Mouse (Mus musculus) hindbrain, embryonic 12.5 days (tissue): Measurements from ENCODE around the gene Tcf12. TPM values are rescaled to one million over a fixed set of nuclear protein-coding genes. Genes with fewer than 3 reads are reported as not detected.

Source experiments
- ATAC-seq: fragments of 200-750 bp; cut with Nextera tagmentation; 2 replicates; pipeline ENCODE4 v1.8.0; 2017; ENCODE audit warnings: moderate TSS enrichment; ENCODE audit not compliant: low FRiP score
- H3K27ac ChIP-seq: fragments of 300-500 bp; sonication (generic); 2 replicates; pipeline ENCODE4 v1.5.1; 2016; ENCODE audit warnings: mild to moderate bottlenecking
- H3K27me3 ChIP-seq: fragments of 300-500 bp; sonication (generic); 2 replicates; pipeline ENCODE4 v1.6.1; 2016; ENCODE audit warnings: mild to moderate bottlenecking
- H3K36me3 ChIP-seq: fragments of 300-500 bp; sonication (generic); 2 replicates; pipeline ENCODE4 v1.6.1; 2016; ENCODE audit warnings: mild to moderate bottlenecking
- H3K4me1 ChIP-seq: fragments of 300-500 bp; sonication (generic); 2 replicates; pipeline ENCODE4 v1.6.1; 2016
- H3K4me2 ChIP-seq: fragments of 300-500 bp; sonication (generic); replicated peaks from 2 replicates; pipeline ENCODE4 v1.6.1; 2016; ENCODE audit warnings: mild to moderate bottlenecking
- H3K4me3 ChIP-seq: fragments of 300-500 bp; sonication (generic); 2 replicates; pipeline ENCODE4 v1.5.1; 2016; ENCODE audit warnings: mild to moderate bottlenecking
- H3K9ac ChIP-seq: fragments of 300-500 bp; sonication (generic); 2 replicates; pipeline ENCODE4 v1.6.1; 2016; ENCODE audit warnings: mild to moderate bottlenecking, moderate library complexity
- H3K9me3 ChIP-seq: fragments of 300-500 bp; sonication (generic); replicated peaks from 2 replicates; pipeline ENCODE4 v1.6.1; 2016; ENCODE audit warnings: mild to moderate bottlenecking
- WGBS: fragments of 180-500 bp; shearing (Covaris S2); methylation state at CpG from one replicate; pipeline ENCODE4 v1.1.7; 2016; 5-methylcytosine and 5-hydroxymethylcytosine counted together
- polyA plus RNA-seq: library from polyadenylated mRNA; unstranded; fragments of >200 nt; fragmentation: Nextera tagmentation; extraction: Ambion mirVana; gene quantifications from 2 replicates; pipeline ENCODE4 v1.2.1, GENCODE M21; 2016

Tcf12 gene
- polyA plus RNA-seq, 1 experiment from 2014 or later, result 192 TPM

- H3K36me3 ChIP-seq, result no peaks in the 10 kb centered on the region
Observed at GRCm38 (mm10) chr9:71894246-71894942, 217.3 kb downstream of the Tcf12 start.

GRCm38 (mm10) chr9:71888450-71888849 lies 223.2 kb downstream of the Tcf12 start:
- 38% methylated on average over 5 of the region's 5 CpGs for WGBS
- Histone ChIP-seq H3K9ac (no peak overlapping the region), H3K4me3 (no peak overlapping the region), H3K4me1 (peaks cover 26% of the 10 kb centered on the region), H3K27ac (no peak overlapping the region), H3K36me3 (0 out of 2 replicates have a peak, but pooled peaks cover 2% of the 10 kb centered on the region), H3K4me2 (0 out of 2 replicates have a peak overlapping the region, but pooled peaks have one; percentile 1), H3K9me3 (no peaks in the 10 kb centered on the region), H3K27me3 (no peaks in the 10 kb centered on the region)
- ATAC-seq, result no peak

More at GRCm38 (mm10) chr9:71894246-71894942, 217.3 kb downstream of the Tcf12 start:
- H3K9me3 ChIP-seq, result no peaks in the 10 kb centered on the region
- peaks cover 38% of the 10 kb centered on the region for H3K4me1 ChIP-seq
- H3K27me3 ChIP-seq, result no peaks in the 10 kb centered on the region
- peak overlapping the region; percentile 53 for H3K4me2 ChIP-seq
- no peak for ATAC-seq
- peak overlapping the region; percentile 82 for H3K27ac ChIP-seq
- WGBS, result 13% methylated on average over 11 of the region's 11 CpGs
- H3K9ac ChIP-seq, result peak overlapping the region; percentile 68
- peak overlapping the region; percentile 42 for H3K4me3 ChIP-seq

- H3K36me3 ChIP-seq, result peaks cover 29% of the 10 kb centered on the region
- WGBS, result 0% methylated on average over 1 of the region's 1 CpGs
- peak overlapping the region; percentile 74 for H3K27ac ChIP-seq
- no peaks in the 10 kb centered on the region for H3K9me3 ChIP-seq
- H3K4me3 ChIP-seq, result no peak overlapping the region
- no peak overlapping the region for H3K4me2 ChIP-seq
- H3K9ac ChIP-seq, result no peak overlapping the region
- H3K4me1 ChIP-seq, result peaks cover 39% of the 10 kb centered on the region
- peak; percentile 33; the same call in 1 of the 2 replicates for ATAC-seq
- H3K27me3 ChIP-seq, result no peaks in the 10 kb centered on the region
Observed at GRCm38 (mm10) chr9:71880629-71881028, 231.0 kb downstream of the Tcf12 start.

DNA sequence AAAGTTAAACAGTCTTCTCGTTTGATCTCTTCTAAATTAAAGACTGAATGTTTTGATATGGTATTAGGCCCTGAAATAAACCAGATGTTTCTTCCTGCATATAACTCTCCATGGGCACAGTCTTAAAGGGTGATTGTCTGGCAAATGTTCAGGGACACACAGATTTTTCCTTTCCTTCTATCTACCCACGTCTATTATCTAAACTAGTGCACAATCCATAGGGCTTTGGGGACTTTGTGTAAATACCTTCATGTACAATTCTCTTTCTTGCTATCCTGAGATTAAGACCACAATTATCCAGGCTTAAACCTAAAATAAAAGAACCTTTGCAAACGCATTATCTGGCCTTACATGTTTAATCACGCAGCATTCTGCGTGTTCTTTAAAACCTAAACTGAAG lies 231.7 kb downstream of the Tcf12 start:
- Histone ChIP-seq H3K36me3 (peaks cover 34% of the 10 kb centered on the region), H3K4me3 (no peak overlapping the region)

GRCm38 (mm10) chr9:71879415-71879814 lies 232.3 kb downstream of the Tcf12 start:
- Histone ChIP-seq H3K9me3 (no peaks in the 10 kb centered on the region), H3K36me3 (peaks cover 39% of the 10 kb centered on the region), H3K4me2 (no peak overlapping the region), H3K9ac (no peak overlapping the region), H3K4me3 (no peak overlapping the region), H3K27me3 (no peaks in the 10 kb centered on the region), H3K27ac (peak overlapping the region; percentile 86; the same call in 1 of the 2 replicates), H3K4me1 (peaks cover 39% of the 10 kb centered on the region)
- 19% methylated on average over 2 of the region's 2 CpGs for WGBS
- peak; percentile 91 for ATAC-seq

More for the DNA sequence above, 231.7 kb downstream of the Tcf12 start:
- H3K4me1 ChIP-seq, result peaks cover 39% of the 10 kb centered on the region
- no peak overlapping the region for H3K4me2 ChIP-seq
- no peak overlapping the region for H3K9ac ChIP-seq
- H3K27ac ChIP-seq, result peak overlapping the region; percentile 86
- ATAC-seq, result peak; percentile 65; the same call in 1 of the 2 replicates
- no peaks in the 10 kb centered on the region for H3K9me3 ChIP-seq
- no peaks in the 10 kb centered on the region for H3K27me3 ChIP-seq
- 27% methylated on average over 5 of the region's 5 CpGs for WGBS

DNA sequence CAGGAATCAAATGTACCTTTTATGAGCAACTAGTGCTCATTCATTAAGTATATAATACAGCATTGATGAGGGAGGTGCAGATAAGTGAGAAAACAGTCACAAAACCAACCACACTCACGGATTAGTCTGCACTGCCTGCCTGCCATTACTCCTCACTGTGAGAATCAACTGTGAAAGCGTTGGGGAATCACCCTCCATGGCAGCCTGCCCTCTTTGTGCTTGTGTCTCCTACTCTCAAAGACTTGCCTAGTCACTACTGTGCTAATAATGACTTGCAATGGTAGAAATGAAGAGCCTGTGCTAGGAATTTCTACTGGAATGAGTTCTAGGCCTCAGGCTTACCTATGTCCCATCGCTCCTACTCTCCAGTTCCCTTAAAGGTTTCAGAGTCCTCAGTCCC lies 233.8 kb downstream of the Tcf12 start:
- 70% methylated on average over 3 of the region's 3 CpGs for WGBS
- peaks cover 45% of the 10 kb centered on the region for H3K36me3 ChIP-seq
- H3K27me3 ChIP-seq, result no peaks in the 10 kb centered on the region
- no peak for ATAC-seq
- no peaks in the 10 kb centered on the region for H3K9me3 ChIP-seq
- H3K4me1 ChIP-seq, result peaks cover 29% of the 10 kb centered on the region
- H3K9ac ChIP-seq, result no peak overlapping the region
- H3K4me2 ChIP-seq, result no peak overlapping the region
- no peak overlapping the region for H3K27ac ChIP-seq
- no peak overlapping the region for H3K4me3 ChIP-seq

DNA sequence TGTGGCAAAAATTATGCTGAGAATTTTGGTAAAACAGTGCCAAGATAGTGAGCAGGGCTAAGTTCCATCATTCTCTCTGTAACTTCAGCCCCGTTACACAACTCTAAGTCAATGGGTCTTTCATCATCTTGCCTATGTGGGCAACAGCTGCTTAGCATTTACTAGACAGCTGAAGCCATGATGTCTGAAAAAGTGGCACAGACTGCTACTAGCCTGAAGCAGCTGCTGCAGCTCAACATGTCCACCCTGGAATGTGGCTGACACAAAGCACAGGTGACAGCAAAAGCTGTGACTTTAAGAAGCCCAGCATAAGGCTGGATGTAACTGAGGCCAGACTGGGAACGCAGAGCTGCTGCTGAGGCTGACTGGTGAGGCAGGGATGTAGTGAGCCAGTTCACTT lies 236.9 kb downstream of the Tcf12 start:
- H3K36me3 ChIP-seq, result peaks cover 51% of the 10 kb centered on the region
- 84% methylated on average over 2 of the region's 2 CpGs for WGBS
- no peak overlapping the region for H3K4me3 ChIP-seq

DNA sequence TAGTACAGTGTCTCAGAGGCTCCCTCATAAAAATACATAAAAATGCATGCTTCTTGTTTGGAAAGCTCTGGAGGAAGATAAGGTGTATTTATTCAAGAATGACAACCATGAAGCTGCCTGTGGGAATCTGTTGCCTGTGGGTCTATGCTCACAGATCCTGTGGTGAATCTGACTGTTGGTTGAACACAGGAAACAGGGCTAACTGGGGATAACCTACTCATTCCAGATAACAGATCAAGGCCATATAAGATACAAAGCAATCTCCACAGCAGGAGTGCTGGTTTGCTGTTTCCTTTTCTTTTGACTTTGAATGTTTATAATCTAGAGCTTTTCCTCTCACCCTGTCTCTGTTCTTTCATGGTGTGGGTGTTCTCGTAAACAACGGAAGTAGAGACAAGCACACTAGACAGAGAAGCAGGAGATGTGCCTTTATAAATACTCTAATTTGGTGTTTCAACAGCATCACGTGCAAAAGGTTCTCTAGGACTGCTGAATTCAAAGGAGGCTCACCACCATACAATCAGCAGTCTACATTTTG lies 237.6 kb downstream of the Tcf12 start:
- Histone ChIP-seq H3K4me1 (peaks cover 11% of the 10 kb centered on the region), H3K4me3 (no peak overlapping the region), H3K9ac (no peak overlapping the region), H3K27ac (no peak overlapping the region), H3K27me3 (no peaks in the 10 kb centered on the region), H3K9me3 (no peaks in the 10 kb centered on the region), H3K36me3 (peaks cover 53% of the 10 kb centered on the region), H3K4me2 (no peak overlapping the region)
- WGBS, result 90% methylated on average over 3 of the region's 3 CpGs
- ATAC-seq, result no peak

More for the DNA sequence above, 236.9 kb downstream of the Tcf12 start:
- ATAC-seq, result no peak
- H3K4me1 ChIP-seq, result peaks cover 13% of the 10 kb centered on the region
- no peaks in the 10 kb centered on the region for H3K27me3 ChIP-seq
- no peak overlapping the region for H3K4me2 ChIP-seq
- no peak overlapping the region for H3K9ac ChIP-seq
- no peak overlapping the region for H3K27ac ChIP-seq
- no peaks in the 10 kb centered on the region for H3K9me3 ChIP-seq

DNA sequence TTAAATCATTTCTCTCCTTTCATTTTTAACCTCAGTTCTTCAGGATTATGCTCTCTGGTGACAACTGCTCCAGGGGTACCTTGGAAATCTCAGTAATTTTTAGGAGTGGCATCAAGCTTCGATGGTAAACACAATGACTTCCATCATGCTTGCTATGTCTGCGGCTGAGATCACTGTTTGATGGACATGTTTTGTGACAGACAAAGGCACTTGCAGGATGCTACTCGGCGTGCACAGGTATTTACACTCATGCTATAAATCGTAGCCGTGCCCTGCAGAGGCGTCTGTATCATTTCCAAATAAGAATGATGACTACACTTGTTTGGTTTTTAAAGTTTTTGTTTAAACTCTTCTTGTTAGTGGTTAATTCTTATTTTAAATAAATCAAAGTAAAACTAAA lies 248.3 kb downstream of the Tcf12 start:
- Histone ChIP-seq H3K27ac (no peak overlapping the region), H3K9me3 (no peaks in the 10 kb centered on the region), H3K4me1 (no peaks in the 10 kb centered on the region), H3K36me3 (peaks cover 34% of the 10 kb centered on the region), H3K27me3 (no peaks in the 10 kb centered on the region), H3K4me2 (no peak overlapping the region), H3K4me3 (no peak overlapping the region), H3K9ac (no peak overlapping the region)
- 83% methylated on average over 7 of the region's 7 CpGs for WGBS
- no peak for ATAC-seq

DNA sequence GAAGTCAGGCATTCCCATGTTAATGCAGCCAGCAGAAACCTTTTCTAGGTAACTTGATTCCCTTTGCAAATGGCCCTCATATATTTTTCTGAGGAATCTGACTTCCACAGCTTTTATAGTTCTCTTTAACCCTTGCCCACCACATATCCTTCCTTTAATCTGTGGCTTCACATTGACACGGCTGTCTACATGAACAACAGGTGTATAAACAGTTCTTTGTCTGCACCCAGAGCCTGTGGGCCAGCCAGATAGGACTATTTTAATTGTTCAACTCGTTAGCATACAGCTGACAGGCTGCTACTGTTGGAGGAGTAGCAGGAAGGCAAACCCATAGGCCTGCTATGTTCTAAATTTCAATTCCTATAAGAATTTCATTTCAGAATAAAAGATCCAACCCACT lies 250.0 kb downstream of the Tcf12 start:
- Histone ChIP-seq H3K9me3 (no peaks in the 10 kb centered on the region), H3K27me3 (no peaks in the 10 kb centered on the region), H3K4me1 (no peaks in the 10 kb centered on the region), H3K4me3 (no peak overlapping the region), H3K9ac (no peak overlapping the region), H3K36me3 (peaks cover 38% of the 10 kb centered on the region), H3K27ac (no peak overlapping the region), H3K4me2 (no peak overlapping the region)
- WGBS, result 28% methylated on average over 2 of the region's 2 CpGs
- no peak; the same call in 1 of the 2 replicates for ATAC-seq

DNA sequence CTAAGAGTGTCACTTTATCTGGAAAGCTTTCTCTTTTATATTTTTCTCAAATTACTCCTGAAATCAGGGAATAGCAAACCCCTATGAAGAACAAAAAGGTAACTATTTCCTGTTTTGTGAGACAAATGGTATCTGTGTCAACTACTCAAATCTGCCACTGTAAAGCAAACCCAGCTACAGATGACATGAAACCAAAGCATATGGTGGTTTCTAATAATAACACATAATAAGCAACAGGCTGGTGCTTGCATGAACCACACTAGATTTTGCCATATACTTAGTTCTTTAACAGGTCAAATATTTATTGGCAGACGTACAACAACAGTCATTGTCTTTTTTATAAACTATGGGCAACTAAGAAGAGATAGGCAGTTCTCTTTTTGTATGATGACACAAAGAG lies 253.7 kb downstream of the Tcf12 start:
- no peak overlapping the region for H3K4me2 ChIP-seq
- H3K36me3 ChIP-seq, result peaks cover 59% of the 10 kb centered on the region
- H3K9me3 ChIP-seq, result no peaks in the 10 kb centered on the region
- H3K27me3 ChIP-seq, result no peaks in the 10 kb centered on the region
- no peak overlapping the region for H3K27ac ChIP-seq
- H3K4me3 ChIP-seq, result no peak overlapping the region
- no peak overlapping the region for H3K9ac ChIP-seq
- 95% methylated on average over 1 of the region's 1 CpGs for WGBS
- no peaks in the 10 kb centered on the region for H3K4me1 ChIP-seq
- ATAC-seq, result no peak

DNA sequence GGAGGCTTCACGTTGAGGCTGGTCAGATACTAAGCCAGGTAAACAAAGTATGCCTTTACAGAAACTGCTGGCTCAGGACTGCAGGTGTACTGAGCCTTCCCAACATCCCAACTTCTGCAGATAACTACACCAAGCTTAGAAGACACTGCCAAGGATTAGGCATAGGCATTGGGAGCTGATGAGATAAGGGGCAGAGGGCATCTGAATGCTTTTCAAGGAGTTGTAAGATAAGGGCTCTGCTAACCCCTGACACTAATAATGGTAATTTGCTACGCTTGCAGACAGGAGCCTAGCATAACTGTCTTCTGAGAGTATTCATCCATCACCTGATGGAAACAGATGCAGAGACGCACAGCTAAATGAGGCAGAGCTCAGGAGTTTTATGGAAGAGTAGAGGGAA lies 257.8 kb downstream of the Tcf12 start:
- Histone ChIP-seq H3K4me3 (no peak overlapping the region), H3K27me3 (no peaks in the 10 kb centered on the region), H3K4me1 (no peaks in the 10 kb centered on the region), H3K9me3 (no peaks in the 10 kb centered on the region), H3K4me2 (no peak overlapping the region), H3K36me3 (peaks cover 80% of the 10 kb centered on the region), H3K27ac (no peak overlapping the region), H3K9ac (no peak overlapping the region)
- 85% methylated on average over 3 of the region's 3 CpGs for WGBS
- no peak for ATAC-seq

DNA sequence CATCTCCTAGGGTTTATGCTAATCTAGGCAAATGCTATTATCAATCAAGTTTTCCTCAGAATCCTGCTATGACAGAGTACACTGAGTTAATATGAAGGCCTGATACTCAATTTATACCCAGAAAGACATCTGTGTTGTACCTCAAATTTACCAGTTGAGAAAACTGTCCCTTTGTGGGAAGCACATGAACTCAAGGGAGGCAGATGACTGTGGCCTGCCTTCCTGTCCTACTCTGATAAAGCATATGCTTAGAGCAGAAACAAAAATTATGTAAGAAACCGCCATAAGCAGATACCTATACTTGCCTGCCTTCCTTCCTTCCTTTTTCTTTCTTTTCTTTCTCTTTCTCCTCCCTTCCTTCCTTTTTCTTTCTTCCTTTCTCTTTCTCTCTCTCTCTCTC lies 261.4 kb downstream of the Tcf12 start:
- Histone ChIP-seq H3K36me3 (peaks cover 80% of the 10 kb centered on the region), H3K9ac (no peak overlapping the region)
- 96% methylated on average over 1 of the region's 1 CpGs for whole genome bisulfite sequencing

More for the DNA sequence above, 261.4 kb downstream of the Tcf12 start:
- Histone ChIP-seq H3K9me3 (no peaks in the 10 kb centered on the region), H3K4me2 (no peak overlapping the region), H3K4me1 (no peaks in the 10 kb centered on the region), H3K27ac (no peak overlapping the region), H3K4me3 (no peak overlapping the region), H3K27me3 (no peaks in the 10 kb centered on the region)
- ATAC-seq, result no peak
